Mouse (Mus musculus) erythroblast, adult 5-6 weeks (primary cell): ENCODE results near the gene Wdr83os. TPM values are rescaled to one million over a fixed set of nuclear protein-coding genes. Genes with fewer than 3 reads are reported as not detected.

ENCODE experiments used
- ATAC-seq: replicated peaks from 2 replicates; pipeline ENCODE4 v1.8.0; 2016; ENCODE audit warnings: moderate number of reproducible peaks, mild to moderate bottlenecking, moderate TSS enrichment, inconsistent platforms; ENCODE audit not compliant: poor library complexity, low FRiP score, severe bottlenecking
- total RNA-seq, 2 experiments: library from RNA; stranded (forward) in 1 of 2; stranded (reverse) in 1 of 2; fragments of 150-400 nt in 1 of 2; fragments of 200-764, 138-1000 nt in 1 of 2; gene quantifications; 2 replicates each; pipeline versions ENCODE4 v1.2.3 to v1.2.4; 2015 to 2017; ENCODE audit warnings: low replicate concordance in 2 of 2

Wdr83os gene
- 26.1 and 31.3 TPM in 2 replicates for total RNA-seq (2015; ENCODE audit: low replicate concordance)
- 4.3 and 11.3 TPM in 2 replicates for total RNA-seq (2017; ENCODE audit: low replicate concordance)

DNA sequence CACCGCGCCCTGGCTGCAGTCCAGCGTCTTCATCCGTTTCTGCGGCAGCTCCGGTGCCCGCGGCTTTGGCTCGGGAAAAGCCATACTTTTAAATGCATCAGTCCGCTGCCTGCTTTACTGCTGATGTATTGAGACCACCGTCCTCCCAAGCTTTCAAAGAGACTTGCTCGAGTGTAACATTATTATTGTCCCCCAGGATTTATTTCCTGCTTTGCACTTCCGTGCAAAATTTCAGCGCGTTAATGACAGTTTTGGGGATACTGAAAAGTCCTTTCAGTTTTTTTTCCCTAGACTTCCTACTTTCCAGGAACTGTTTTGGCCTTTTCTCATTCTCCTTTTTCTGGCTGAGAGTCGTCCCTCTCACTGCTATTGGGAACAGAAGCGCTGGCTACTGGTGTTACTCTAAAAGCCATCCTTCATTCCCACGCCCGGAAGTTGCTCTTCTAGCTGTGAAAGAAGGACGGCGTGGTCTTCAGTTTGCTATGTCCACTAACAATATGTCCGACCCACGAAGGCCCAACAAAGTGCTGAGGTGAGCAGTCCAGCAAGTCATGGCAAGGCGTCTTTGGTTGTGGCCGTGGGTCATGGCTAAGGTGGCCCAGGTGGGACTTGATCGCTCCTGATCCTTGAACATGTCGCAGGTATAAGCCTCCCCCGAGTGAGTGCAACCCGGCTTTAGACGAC, at the start of gene Wdr83os:
Gene Wdr83os (plus strand): TSS at position 209 of the 684 bp plus-strand sequence.
- 0 out of 2 replicates have a peak, but pooled peaks have one; percentile 35 for ATAC-seq

DNA sequence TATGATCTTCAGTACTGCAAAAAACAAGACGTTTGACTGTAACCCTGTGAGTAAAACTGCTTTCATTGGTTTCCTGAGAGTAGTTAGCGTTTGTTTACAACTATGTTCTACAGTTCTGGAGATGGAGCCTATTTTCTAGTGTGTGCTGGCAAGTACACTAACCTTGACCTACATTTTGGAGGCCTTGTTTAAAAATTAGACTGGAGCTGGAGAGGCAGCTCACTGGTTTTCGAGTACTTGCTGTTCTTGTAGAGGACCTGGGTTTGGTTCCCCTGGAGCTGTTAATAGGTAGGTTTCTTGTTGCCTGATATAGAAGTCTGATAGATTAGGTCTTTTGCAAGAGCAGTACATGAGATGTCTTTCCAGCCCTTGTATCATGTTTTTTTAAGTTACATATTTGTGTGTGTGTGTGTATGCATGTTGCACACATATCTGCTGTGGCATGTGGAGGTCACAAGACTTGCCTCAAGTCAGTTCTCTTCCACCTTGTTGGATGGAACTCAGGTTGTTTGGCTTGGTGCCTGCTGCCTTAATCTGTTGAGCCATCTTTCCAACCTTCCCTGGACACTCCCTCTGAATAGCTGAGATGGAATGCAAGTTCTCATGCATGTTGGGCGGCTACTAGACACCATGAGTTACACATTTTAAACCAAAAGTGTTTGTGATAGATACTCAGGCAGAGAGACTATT, 47.8 kb upstream of the Wdr83os start:
- ATAC-seq = no peak

DNA sequence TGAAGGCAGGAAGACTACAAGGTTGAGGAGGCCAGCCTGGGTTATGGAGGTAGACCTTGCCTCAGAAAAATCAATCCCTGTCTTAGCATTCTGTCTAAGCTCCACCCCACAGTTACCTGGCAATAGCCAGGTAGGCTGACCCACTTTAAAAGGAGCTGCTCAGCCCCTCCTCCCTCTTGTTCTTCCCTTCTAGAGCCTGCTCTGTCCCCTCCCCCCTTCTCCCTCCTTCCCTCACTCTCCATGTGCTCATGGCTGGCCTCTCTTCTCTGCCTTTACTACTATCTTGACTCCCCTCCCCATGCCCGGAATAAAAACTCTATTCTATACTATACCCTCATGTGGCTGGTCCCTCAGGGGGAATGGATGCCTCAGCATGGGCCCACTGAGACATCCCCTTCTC, 46.7 kb upstream of the Wdr83os start:
- ATAC-seq = no peak

DNA sequence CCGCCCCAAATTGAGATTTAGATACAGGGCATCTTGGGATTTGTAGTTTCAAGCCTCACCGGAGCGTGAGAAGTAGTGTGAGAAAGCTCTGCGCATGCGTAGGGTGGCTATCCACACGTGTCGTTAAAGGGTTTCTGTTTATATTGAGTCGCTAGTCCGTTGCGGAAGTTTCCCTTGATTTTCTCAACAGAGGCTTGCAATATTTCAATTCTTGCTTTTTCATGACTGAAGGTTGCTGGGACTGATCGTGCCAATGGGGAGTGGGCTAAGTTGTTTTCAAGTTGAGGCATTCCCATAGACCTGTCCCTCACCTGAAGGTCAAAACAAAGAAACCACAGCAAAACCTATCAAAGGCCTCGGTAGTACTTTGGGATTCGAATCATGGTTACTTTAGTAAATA, 45.8 kb upstream of the Wdr83os start:
- no peak for ATAC-seq

DNA sequence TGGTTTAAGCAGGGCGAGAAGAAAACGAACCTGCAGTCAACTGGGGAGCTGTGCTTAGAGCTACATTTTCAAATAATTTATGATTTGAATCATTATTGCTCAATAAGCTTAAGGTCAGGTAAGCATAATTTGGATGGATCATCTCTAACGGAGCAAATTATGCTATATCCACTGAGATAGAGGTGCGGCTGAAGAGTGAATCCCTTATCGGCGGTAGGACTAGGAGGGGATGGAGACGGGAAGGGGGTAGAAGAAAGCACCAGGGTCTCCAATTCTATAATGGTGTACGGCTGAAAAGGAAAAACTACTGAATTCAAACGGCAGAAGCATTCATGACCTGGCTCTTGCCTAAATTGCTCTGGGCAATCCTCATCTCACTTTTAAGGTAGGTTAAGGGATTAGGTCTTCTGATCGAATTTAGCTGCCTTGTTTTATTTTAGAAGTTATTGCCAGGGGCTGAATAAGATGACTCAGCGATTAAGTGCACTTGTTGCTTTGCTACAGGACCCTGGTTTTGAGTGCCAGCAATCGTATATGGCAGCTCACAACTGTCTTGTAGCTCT, 45.3 kb upstream of the Wdr83os start:
- no peak for ATAC-seq

DNA sequence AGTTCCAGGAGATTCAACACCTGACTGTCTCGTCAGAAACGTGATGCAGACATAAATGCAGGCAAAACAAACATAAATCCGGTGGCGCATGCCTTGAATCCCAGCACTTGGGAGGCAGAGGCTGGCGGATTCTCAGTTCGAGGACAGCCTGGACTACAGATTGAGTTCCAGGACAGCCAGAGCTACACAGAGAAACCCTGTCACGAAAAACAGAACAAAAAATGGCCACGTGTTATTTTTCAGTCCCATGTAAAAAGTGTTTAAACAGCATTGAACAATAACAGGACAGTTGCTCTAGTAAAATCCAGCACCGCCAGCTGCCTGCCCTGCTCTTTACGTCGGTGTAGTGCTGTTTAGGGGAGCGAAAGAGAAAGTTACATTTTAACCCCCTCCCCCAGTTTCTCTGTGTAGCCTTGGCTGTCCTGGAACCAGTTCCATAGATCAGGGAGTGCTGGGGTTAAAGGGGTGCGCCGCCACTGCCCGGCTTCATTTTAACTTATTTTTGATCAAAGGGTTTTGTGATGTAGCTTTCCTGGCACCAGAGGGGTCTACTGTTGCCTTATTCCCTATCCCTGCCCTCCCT, 44.7 kb upstream of the Wdr83os start:
- ATAC-seq = no peak

DNA sequence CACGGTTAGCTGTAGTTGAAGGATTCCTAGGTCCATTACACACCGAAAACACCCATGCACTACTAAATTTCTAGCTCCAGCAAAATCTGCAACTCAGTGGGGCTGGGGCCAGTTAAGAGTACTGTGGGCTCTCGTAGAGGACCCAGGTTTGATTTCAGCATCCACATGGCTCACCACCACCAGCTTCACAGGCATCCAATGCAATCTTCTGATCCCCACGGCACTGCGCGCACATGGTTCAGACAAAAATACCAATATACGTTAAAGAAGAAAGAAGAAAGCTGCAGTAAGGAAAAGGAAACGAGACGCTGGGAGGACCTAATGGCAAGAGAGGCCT, 44.2 kb upstream of the Wdr83os start:
- ATAC-seq = peak; percentile 22

DNA sequence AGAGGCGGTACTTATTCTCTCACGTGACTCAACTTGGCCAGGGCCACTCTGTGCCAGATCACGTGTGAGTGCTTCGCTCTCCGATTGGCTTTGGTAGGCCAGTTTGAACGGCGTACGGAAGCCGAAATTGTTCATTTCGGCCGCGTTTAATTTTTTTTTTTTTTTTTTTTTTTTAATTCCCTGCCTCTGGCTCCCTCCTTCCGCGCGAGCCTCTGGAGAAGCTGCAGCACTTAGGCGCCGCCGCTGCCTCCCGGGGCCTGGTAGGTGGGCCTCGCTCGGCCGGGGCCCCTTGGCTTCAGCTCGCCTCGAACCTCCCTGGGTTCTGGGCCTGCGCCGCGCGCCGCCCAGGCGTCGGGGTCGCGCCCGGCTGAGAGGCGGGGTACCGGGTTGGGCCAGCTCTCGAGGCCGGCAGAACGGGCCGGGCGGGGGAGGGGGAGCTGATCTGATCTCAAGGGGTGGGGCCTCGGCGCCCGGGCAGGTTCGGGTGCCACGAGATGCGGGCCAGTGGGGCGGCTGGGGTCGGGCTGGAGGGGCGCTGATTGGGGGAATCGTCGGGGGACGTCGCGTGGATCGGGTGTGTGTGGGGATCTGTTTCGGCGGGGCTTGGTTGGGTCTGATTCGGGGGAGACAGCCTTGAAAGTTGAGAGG, 43.7 kb upstream of the Wdr83os start, which contains the start of gene Tnpo2:
Gene Tnpo2 (plus strand): TSS at position 198 of the 648 bp plus-strand sequence.
- peak; percentile 88 for ATAC-seq

DNA sequence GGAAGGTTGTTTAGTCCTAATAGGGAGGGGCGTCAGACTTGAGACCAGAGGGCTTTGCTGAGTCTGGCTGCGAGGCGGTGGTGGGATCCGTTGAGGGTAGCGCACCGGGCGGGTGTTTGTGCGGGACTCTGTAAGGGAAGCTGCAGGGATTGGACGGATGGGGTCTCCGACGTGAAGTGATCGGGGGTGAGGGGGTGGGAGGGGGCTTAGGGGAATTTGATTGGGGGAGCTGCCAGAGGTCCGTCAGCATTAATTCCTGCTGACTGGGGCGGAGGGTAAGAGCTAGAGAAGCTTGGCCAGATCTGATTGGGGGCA, 43.2 kb upstream of the Wdr83os start:
- ATAC-seq = 0 out of 2 replicates have a peak, but pooled peaks have one; percentile 7

DNA sequence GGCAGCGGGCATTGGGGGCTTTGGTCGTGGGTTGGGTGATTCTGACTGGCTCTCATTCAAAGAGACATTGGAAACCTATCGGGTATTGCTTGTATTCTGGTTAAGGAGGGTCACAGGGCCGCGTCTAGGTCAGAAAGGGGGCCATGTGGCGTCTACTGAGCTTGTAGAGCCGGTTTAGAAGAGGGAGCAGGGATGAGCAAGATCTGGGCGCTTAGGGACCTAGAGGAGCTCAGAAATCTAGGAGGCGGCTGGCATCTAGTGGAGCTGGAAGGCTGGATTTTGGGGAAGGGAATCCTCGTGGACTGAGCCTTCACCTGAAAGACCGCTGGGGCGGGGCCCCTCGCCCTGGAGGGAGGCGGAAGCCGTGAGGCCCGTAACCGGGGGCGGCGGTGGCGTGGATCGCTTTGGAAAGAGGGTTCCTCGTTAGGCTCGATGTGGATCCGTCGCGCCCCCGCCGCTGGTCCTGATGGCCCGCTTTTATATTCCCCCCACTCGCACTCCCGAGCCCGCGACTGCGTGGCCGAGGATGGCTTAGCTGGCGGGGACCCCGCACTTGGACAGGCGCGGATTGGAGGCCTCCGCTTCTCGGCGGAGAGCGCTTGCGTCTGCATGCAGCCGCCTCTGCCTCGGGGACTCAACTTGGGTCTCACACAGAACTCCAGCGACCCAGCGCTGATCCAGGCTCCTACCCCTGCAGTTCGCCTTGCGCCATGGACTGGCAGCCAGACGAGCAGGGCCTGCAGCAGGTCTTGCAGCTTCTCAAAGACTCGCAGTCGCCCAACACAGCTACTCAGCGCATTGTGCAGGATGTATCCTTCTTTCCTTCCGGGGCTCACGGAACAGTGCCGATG, 42.6 kb upstream of the Wdr83os start:
- ATAC-seq = peak; percentile 36

DNA sequence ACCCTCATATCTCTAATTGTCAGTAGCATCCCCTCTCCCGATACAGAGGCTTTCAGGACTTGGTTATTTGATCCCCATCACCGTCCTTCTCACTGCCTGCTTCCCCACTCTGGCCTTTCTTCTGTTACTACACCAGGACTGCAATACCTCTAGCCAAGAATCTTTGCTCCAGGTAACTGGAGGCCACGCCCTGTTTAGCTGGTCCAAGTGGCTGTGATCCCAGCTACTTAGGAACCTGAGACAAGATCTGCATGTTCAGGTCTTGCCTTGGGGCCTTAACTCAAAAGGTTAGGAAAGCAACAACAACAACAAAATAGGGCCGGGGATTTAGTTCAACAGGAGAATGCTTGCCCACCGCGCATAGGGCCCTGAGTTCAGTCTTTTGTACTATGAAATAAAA, 36.9 kb upstream of the Wdr83os start:
- no peak for ATAC-seq

DNA sequence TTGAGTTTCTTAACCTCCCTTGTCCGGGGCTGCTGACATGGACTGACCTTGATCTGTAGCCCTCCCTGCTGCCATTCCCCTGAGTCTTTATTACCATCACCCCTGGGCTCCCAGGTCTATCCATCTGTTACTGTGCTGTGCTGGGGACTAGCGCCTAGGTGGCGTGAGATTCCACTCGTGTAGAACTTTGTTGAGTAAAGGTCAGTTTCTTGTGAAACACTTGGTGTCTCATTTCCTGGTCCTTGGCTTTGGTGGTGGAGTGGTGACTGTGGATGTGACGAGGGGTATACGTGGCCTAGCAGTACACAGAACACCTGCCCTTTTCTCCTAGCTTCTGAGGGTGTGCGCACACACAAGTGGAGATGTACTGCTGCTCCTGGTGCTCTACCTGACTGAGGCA, 23.2 kb upstream of the Wdr83os start:
- no peak for ATAC-seq

DNA sequence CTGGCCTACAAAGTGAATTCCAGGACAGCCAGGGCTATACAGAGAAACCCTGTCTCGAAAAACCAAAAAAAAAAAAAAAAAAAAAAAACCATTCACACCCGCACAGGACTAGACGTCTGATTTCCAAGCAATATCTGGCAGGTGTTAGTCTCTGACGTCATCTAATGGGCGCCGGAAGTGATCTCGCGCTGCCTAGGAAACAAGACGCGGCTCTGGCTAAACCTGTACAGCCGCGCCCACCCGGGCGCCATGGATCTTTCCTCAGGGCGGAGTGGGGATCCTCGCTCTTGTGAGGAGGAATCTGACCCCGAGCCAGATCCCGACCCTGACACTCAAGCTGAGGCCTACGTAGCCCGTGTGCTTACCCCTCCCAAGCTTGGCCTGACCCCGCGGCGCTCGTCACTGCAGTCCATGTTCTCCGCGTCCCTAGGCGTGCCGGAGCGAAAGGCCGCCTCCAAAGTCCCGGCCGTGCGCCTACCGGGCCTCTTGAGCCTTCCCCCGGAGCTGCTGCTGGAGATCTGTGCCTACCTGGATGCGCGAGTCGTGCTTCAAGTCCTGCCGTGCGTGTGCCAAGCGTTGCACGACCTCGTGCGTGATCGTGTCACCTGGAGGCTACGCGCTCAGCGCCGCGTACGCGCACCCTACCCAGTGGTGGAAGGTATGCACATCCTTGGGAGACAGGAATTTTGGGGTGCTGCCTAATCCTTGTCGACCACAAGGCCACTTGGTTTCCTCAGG, 20.5 kb upstream of the Wdr83os start, which contains the start of gene Fbxw9:
Gene Fbxw9 (plus strand): TSS at position 177 of the 738 bp plus-strand sequence.
- ATAC-seq = peak; percentile 90

DNA sequence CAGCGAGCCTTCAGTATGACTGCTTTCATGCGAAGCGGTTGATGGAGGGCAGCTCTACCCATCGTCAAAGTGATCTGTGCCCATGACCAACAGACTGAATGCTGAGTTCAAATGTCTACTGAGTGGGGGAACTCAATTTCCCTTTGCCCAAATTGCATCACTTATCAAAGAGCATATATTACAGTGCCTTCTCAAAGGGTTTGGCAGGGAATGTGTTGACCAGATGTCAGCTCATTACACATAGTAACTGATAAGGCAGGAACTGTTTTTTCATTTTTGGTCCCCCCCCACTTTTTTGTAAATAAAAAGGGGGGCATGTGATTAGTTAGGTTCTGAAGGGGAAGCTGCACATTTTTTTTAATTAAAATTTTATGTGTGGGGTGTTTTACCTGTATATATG, 17.9 kb upstream of the Wdr83os start:
- no peak for ATAC-seq

DNA sequence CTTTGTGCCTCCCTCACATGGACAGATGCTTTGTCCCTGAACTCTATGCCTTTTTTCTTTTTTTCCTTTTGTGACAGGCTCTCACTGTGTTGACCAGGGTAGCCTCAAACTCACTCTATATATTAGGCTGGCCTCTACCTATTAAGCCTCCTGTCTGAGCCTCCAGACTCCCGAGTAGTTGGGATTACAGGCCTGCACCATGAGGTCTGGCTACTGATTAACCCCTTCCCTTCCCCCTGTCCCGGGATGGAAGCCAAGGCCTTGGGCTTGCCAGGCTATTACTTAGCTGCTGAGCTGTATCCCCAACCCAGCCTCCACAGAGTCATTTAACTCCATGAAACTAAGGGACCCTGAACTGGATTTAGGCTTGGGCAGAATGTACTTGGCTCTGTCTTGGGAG, 15.3 kb upstream of the Wdr83os start:
- ATAC-seq = no peak

DNA sequence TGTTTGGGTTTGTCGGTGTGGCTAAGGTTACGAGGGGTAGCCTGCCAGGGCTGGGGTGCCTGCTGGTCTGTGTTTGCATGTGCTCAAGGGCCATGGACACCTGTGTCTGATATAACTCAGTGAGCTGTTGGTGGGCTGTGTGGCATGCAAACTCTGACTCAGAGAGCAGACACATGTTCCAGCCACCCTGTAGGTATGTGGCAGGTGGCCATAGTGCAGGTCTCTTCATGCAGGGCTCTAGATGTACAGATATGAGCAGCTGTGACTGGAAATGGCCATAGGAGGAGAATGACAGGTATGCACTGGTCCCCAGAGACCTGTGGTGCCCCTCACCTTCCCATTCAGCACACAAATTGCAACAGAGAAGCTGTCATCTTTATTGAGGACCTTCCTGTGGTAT, 13.4 kb upstream of the Wdr83os start:
- no peak for ATAC-seq

DNA sequence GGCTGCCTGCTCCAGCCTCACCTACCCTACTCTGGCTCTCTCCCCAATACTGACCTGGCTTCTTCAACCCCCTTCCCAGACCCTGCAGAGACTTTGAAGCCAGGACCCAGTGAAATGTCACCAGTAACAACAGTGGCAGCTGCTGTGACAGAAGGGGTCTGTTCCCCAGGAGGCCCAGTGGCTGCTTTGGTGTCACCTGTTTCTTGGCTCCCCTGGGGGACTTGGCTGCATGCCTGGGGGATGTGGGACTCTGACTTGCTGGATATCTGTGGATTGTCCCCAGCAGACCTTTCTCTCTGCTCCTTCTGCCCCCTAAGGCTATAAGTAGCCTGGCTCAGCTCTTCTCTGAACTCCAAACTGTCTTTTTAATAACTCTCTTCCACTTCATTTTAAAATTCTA, 12.6 kb upstream of the Wdr83os start, which contains the start of gene Gm5741:
Gene Gm5741 (minus strand): TSS at position 1 of the 400 bp plus-strand sequence.
- no peak for ATAC-seq

DNA sequence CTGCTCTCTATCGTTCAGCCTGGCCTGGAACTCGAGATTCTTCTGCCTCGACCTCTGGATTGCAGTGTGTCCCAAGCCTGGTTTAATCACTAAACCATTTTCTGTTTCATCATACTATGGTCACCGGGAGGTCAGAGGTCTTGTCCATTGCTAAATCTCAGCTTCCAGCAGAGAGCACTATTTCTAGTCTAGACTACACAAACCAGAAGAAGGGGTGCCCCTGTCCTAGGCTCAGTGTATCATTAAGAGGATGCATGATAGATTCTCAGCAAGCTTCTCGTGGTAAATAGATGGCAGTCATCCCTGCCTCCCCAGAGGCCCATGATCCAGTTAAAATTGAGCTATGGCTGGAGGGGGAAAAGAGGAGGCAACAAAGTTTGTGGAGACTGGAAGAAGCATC, 9.5 kb upstream of the Wdr83os start:
- no peak for ATAC-seq
